Mouse (Mus musculus): ENCODE data around the gene Samd8. TPM values are rescaled to one million over a fixed set of nuclear protein-coding genes. Genes with fewer than 3 reads are reported as not detected.
A peak's percentile ranks its signal among the peaks of the same experiment; 100 is the strongest.

Gene Samd8
- total RNA-seq, 2 experiments from 2014 or later: 23.7 to 25.7 TPM

DNA sequence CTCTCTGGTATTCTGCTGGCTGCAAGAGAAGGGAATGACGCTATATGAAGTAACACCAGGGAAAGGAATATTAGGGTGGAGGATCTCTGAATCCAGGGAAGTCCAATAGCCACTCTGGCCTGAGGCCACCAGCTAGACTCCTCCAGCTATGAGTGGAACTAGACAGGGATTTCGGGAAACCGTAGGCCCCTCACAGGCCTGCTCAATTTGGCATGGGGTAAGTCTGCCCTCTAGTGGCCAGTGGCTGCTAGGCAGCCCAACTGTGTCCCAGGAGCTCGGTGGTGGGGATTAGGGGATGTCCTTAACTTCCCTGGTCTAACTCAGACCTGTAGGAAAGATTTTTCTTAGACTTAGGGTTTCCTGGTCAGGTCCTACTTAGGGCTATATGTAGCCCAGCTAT, 8.5 kb upstream of the Samd8 start:
- peak; percentile 83 for DNase-seq
- intact Hi-C loops (cut with DNase I; ENCODE audit: low total_unique reads): loop anchor here (5.0 kb wide), 2 partner anchors 64 to 604 kb away; no protein-coding TSS in a partner anchor

DNA sequence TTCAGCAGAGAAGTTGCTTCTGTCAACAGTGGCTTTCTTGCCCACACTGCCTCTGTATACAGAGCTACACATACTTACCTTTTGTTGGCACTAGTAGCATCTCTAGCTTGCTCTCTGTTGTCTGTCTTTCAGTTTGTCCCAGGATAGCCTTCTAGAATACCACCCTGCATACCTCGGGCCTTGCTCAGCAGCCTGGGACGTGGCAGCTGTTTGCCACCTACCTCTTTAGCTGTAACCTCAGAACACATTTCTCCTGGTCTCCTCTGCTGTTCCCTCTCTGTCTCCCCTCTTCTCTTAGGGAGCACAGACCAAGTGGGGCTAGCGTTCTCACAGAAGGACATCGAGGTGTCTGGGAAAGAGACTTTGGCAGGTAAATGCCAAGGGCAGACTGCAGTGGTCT, 7.9 kb upstream of the Samd8 start:
- no peak for DNase-seq

DNA sequence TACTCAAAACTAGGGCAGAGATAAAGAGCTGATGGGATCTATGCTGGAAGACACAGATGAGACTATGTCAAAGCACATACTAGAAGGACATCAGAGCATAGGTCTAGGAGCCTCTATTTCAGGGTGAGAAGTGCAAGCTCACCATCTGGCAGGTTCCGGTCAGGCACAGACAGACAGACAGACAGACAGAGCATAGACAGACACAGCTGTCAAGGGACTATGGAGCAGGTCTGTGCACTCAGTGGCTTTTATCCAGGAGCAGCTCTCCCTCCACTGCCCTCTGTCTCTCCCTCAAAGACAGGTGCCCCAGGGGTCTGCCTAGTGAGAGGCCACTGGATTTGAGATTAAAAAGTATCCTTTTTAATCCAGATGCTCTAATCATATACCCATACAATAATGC, 6.2 kb upstream of the Samd8 start:
- DNase-seq: no peak
- intact Hi-C loops (cut with DNase I; ENCODE audit: low total_unique reads): loop anchor here (5.0 kb wide), 2 partner anchors 67 to 607 kb away; no protein-coding TSS in a partner anchor

More for the DNA sequence above, 7.9 kb upstream of the Samd8 start:
- intact Hi-C loops (cut with DNase I; ENCODE audit: low total_unique reads): loop anchor here (5.0 kb wide), 2 partner anchors 65 to 605 kb away; no protein-coding TSS in a partner anchor

DNA sequence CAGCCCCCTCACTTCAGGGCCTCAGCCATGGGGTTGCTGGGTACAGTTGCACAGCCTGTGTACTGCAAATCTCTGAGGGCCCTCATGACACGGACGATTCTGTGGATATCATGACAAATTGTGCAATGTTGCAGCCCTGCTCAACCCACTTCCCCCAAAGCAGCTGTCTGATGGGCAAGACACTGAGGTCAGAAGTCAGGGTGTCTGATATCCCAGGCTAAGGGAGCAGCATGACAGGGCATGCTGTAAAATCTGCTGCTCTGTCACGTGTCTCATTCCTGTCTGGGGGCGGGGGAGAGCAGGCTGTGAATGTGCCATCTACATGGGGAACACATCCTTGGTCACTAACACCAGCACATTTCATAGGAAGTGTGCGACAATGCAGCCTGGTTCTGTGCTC, 5.2 kb upstream of the Samd8 start:
- intact Hi-C loops (cut with DNase I; ENCODE audit: low total_unique reads): no loop called here
- DNase-seq: no peak

DNA sequence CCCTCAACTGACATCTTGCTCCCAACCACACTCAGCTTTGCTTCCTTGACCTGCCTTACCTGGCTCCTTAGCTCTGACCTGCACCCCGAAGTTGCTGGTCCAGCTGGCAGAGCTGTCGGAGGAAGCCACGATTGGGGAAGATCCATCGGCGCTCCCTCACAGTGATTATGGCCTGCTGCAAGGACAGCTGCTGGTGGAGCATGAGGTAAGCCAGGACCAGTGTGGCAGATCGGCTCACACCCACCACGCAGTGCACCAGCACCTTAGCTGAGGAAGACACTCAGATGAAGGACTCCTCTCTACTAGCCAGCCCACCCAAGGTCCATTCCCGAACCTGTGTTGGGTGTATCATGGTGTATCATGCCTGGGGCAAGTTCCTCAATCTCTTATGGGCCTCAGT, 4.1 kb upstream of the Samd8 start:
- intact Hi-C loops (cut with DNase I; ENCODE audit: low total_unique reads): no loop called here
- DNase-seq: no peak

DNA sequence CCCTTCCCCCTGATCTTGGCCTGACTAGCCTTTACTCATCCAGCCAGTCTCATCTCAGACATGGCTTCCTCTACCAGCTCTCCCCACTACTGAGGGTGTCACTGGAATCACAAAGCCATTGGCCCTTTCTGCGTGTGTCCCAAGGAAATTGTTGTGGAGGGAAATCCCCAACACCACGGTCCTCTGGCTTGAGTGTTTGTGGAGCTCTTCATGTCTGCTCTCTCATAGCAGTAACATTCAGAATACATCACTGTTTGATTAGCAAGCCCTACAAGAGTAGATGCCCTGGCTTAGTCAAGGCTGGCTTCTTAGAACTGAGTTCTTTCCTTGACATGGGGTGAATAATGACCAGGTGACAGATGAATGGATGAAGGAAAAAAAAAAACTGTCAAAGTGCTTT, 3.5 kb upstream of the Samd8 start:
- no peak for DNase-seq
- intact Hi-C loops (cut with DNase I; ENCODE audit: low total_unique reads): no loop called here

DNA sequence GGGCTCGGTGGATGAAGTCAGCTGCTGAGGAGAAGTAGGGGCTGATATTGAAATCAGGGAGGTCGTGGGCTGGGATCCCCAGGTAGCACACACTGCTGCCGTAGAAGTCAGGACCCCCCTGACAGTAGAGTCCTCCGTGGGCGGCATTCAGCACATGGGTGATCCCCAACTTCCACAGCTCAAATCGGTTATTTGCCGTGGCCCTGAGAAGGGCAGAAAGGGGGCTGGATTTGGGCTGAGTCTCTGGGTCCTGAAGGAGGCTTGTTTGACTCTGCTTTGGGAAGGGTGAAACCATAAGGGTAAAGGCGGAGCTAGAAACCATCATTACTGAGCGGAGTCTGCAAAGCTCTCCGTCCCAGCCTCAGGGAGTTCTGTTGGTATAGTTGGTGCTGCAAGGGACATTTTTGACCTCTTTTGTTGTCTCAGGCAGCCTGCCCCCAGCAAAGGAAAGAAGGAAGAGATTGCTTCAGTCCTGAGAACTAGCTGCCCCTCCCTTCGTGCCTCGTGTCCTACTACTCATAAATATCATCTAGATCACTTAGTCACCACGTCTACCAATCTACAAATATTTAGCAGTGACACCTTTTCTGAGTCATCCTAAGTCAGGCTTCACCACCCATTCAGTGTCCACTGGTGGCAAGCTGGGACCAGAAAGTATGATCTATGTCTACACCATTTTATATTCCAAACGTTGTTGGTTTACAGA, 2.7 kb upstream of the Samd8 start:
- DNase-seq: no peak
- intact Hi-C loops (cut with DNase I; ENCODE audit: low total_unique reads): no loop called here

DNA sequence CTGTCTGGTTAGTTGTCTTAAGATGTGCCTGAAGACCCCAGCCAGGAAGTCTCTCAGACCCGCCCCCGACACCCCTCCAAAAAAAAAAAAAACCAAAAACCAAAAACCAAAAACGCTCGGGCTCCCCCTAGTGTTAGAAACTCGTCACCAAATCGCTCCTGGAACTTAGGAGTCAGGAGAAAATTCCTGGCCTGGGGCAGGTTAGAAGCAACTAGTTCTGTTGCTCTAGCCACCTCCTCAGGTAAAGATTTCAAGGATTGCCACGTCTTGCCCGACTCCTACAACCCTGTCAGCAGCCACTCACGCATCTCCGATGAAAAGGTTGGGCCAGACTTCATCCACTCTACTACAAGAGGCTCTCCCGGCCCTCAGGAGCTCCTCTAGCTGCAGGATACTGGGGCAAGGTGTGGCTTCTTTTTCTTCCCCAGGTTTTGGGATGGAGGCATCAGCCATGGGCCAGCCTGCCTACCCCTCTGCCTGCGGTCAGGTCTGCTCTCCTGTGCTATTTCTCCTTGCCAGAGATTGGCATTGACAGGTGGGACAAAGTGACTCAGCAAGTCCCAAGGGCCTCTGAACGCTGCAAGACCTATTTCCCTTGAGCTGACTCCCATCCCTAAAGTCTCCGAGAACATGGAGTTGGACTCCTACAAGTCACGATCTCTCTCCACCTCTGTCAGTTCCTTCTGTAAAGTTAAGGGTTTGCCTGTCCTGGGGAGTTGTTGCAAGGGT, 2.0 kb upstream of the Samd8 start:
- peak; percentile 50 for DNase-seq
- intact Hi-C loops (cut with DNase I; ENCODE audit: low total_unique reads): no loop called here

DNA sequence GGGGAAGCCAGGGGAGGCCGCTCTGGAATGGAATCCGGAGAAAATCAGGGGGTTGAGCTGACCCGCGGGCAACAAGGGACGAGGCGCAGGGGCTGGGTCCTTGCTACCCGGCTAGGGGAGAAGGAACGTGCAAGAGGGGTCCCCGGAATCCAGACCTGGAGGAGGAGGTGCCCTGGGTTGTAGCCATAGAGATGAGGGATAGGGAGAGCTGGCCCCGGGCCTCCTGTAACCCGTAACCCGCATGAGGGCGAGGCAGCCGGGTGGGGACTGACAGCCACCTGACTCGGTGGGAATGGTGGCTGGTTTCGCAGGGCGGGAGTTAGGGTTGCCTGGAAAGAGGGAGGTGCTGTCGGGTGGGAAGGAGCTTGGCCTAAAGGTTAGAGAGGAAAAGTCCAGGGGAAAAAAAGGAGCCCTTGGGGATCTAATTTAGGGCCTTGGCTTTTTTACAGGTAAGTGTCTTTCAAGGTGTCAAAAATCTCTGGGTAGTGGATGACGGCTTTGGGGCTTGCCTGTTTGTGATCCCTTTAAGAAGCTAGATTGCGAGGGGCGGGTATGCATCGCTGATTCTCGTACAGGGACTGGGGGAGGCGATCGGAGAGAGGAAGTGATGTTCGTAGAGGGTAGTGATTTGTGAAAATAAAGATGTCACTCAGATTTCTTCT, 681 bp downstream of the Samd8 start, which contains the start of gene Dusp13:
Dusp13 (minus strand) TSS at position 301 of the 662 bp plus-strand sequence.
- intact Hi-C loops (cut with DNase I; ENCODE audit: low total_unique reads): loop anchor here (10.0 kb wide), 1 partner anchor 104 kb away; no protein-coding TSS in a partner anchor
- DNase-seq: peak; percentile 64

DNA sequence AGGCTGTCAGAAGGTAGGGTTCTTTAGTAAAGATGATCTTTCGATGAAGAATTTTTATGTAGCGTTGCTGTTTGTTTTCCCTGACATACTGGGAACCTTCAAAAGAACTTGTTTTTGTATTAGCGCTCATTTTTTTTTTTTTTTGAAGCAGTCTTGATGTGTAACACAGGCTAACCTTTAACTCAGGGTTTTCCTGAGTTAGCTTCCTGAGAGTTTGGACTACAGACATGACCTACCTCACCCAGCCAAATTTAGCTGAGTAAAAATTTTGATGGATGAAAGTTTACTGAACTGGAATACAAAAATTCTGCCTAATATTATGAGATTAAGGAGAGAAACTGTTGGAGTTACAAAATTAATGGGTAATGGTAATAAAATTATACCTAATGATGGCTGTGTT, 2.1 kb downstream of the Samd8 start:
- intact Hi-C loops (cut with DNase I; ENCODE audit: low total_unique reads): loop anchor here (10.0 kb wide), 1 partner anchor 102 kb away; no protein-coding TSS in a partner anchor
- DNase-seq: no peak

DNA sequence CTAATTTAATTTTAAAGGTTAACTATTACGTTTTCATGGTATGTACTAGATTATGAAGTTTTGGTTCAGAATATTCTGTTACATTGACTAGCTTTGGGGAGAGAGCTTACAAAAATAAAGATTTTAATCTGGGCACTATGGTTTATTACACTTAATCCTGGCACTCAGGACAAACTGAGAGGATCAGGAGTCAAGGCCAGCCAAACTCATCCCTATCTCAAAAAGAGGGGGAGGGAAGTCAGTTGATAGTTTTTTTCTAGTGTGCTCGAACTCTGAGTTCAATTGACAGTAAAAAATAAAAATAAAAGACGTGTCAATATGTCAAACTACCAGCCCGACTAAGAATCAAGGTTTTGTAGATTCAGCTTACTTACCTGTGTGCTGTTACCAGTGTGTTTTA, 3.0 kb downstream of the Samd8 start:
- intact Hi-C loops (cut with DNase I; ENCODE audit: low total_unique reads): loop anchor here (10.0 kb wide), 1 partner anchor 101 kb away; no protein-coding TSS in a partner anchor
- no peak for DNase-seq

DNA sequence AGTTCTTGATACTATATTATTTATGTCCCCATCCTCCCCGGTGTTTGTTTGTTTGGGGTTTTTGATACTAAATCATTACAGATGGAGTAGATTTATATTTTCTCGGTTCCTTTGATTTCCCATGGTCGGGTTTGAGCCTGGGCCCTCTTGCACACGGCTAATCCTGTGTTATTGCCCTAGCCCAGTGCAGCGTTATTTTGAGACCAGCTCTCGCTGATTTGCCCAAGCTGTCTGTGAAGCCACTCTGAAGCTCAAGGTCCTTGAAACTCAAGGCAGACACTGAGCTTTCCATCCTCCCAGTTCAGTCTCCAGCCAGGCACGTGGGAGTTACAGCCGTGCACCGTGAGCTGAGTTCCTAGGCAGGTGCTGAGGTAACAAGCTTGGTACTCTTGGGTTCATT, 11.2 kb downstream of the Samd8 start:
- intact Hi-C loops (cut with DNase I; ENCODE audit: low total_unique reads): no loop called here
- no peak for DNase-seq

DNA sequence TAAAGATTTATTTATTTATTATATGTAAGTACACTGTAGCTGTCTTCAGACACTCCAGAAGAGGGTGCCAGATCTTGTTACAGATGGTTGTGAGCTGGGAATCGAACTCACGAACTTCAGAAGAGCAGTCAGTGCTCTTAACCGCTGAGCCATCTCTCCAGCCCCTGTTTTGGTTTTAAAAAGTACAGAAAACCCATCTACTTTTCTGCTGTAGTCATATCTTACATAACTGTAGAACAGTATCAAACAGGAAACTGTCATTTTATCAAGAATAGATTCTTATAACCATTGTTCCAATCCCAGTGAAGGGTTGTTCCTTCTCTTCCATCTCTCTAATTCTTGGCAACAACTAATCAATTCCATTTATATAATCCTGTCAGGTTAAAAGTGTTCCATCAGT, 13.4 kb downstream of the Samd8 start:
- intact Hi-C loops (cut with DNase I; ENCODE audit: low total_unique reads): no loop called here
- no peak for DNase-seq

DNA sequence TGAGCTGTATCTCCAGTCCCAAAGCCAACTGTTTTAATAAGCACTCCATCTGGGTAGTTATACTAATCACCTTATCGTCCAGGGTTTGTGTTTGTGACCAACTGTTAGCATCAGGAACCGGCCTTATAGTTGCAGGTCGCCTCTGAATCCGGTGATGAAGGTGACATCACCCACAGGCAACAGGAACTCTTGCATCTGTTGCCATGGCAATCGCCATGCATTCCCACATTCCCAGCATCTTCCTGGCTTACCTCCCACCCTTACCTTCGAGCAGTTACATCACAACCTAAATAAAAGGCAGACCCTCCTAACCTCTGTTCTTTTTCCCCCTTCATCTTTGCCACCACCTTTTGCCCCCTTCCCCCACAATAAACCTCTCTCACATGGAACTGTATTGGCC, 14.3 kb downstream of the Samd8 start:
- DNase-seq: no peak
- intact Hi-C loops (cut with DNase I; ENCODE audit: low total_unique reads): no loop called here

DNA sequence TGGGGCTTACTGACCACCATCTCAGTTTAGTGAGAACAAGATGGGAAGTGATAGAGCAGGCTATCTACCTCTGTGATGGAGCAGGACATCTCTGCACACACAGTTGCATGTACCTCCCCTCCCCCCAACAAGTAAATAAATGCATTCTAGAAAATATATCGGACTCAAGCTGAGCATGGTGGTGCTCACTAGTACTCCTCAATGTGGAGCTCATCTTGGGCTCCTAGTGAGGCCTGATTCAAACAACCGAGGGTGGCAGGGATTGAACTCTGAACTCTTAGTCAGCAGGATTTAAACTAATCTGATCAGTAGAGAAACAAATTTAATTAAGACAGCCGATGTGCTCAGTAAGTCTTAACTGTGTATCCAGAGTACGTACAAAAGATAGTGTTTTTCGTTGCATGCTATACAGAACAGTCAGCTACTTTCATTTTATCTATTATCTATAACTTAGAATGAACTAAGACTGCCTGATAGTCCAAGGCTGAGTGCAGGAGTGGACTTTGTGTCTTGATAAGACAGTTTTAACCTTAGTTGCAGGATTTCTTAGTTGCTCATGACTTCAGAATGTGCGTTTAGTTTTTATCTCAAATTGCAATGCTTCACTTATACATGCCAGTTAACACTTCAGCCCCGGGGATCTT, 15.5 kb downstream of the Samd8 start:
- intact Hi-C loops (cut with DNase I; ENCODE audit: low total_unique reads): no loop called here
- DNase-seq: no peak

DNA sequence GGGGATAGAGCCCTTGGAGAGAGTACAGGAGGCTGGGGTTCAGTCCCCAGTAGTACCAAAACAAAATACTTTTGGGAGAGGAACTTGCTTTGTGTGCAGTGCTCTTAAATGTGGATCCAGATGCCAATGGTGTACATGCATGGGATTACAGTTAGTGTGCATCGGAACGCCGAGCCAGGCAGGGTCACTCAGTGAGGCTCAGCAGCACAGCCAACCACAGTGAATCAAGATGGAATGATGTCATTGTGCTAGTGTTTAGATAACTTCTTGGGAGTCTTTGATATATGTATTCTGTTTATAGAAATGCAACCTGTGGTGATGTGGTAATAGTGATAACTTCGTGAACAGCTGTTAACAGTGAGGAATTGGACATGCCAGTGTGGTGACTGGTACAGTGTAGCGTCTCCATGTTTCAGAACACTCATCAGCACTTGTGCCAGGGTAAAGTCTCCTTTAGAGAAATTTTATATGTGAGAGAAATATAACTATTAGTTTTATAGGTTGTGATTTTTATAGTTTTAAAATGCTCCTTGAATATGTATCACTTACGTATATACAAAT, 16.1 kb downstream of the Samd8 start:
- DNase-seq: no peak
- intact Hi-C loops (cut with DNase I; ENCODE audit: low total_unique reads): no loop called here

DNA sequence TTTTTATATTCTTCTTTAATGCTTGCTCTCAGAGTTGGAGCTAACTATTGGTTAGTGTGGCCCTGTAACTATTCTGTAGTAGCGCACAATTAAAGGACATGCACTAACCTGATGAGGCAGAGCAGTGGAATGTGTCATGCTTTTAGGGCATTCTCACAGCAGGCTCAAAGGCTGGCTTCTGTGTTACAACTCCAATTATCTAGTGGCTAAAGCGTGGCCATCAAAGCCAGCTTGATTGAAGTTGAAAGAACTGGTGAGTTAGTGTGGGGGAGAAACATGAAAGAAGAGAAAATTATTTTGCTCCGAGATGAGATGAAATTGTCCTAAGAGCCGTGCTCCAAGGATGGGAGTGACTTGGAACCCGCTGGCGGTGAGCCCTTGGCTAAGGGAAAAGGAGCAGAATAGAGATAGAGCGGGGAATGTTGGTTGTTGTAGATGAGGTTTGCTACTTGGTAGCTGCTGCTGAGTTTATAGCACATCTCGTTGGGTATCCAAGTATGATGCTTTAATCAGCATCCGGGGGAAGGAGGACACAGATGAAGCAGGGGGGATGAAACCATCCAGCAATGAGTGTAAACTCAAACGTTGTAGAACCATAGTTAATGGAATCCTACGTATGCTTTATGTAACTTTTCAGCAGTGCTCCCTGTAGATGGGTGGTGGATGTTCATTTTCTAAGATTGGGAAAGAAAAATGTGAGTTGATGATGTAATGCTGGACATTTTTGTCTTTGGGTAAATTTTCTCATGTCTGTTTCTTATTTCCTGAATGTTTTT, 22.4 kb downstream of the Samd8 start:
- intact Hi-C loops (cut with DNase I; ENCODE audit: low total_unique reads): no loop called here
- DNase-seq: peak; percentile 34

DNA sequence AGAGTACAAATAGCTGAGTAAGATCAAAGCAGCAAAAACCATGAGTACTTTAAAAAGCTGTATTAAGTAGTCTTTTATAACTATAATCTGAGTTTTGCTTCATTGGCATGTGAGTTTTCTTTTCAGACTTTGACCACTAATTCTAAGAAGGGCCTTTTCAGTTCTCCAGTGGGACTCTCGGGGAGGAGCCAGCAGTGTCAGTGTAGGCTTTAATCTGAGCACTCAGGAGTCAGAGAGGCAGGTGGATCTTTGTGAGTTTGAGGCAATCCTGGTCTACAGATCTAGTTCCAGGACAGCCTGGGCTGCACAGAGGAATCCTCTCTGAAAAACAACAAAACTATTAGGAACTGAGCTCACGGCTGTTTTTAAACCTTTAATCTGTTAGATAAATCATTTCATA, 23.6 kb downstream of the Samd8 start:
- intact Hi-C loops (cut with DNase I; ENCODE audit: low total_unique reads): no loop called here
- no peak for DNase-seq

DNA sequence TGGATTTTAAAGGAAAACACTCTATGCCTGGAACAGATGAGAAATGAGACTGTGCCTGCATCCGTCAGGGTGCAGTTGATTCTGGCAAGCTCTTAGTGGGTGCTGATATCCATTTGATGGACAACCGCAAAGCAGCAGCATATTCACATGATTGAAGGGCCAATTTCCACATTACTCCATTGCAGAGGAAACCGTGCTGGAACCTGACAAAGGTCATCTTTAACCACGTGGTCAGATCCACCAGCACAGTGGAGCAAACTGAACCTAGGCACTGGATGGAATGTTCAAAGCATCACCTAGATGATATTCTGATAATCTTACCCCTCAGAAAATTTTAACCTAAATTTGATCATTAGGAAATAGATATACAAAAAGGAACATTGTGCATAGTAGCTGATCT, 25.9 kb downstream of the Samd8 start:
- intact Hi-C loops (cut with DNase I; ENCODE audit: low total_unique reads): no loop called here

More for the DNA sequence above, 25.9 kb downstream of the Samd8 start:
- DNase-seq: no peak
